Mouse (Mus musculus): ENCODE data around the gene Cask. TPM values are rescaled to one million over a fixed set of nuclear protein-coding genes. Genes with fewer than 3 reads are reported as not detected.
A peak's percentile ranks its signal among the peaks of the same experiment; 100 is the strongest.

Gene Cask
- 17.8 and 18.9 TPM in 2 replicates for polyA plus RNA-seq (2016; fragmentation: Nextera tagmentation; extraction: Ambion mirVana)

- 66% methylated on average over 4 of the region's 4 CpGs for WGBS
- H3K36me3 ChIP-seq (replicated peaks), result no peaks in the 10 kb centered on the region
- H3K27ac ChIP-seq, result no peak within 1 kb of the TSS
- H3K27me3 ChIP-seq, result no peaks in the 10 kb centered on the region
- H3K4me1 ChIP-seq, result no peaks in the 10 kb centered on the region
- no peak within 1 kb of the TSS for H3K9ac ChIP-seq
- no peaks in the 10 kb centered on the region for H3K9me3 ChIP-seq
- no peak within 1 kb of the TSS for H3K4me3 ChIP-seq (replicated peaks)
- ATAC-seq (ENCODE audit: low FRiP score), result no peak
- no peak within 1 kb of the TSS for H3K4me2 ChIP-seq
These were observed at the start of gene Cask for GRCm38 (mm10) chrX:13851285-13851684. Gene Cask (minus strand): TSS chrX:13851367.

- 86% methylated on average over 2 of the region's 2 CpGs for WGBS
These were observed 38.8 kb upstream of the Cask start for GRCm38 (mm10) chrX:13889976-13890375.

GRCm38 (mm10) chrX:13884348-13884747 lies 33.2 kb upstream of the Cask start:
- ATAC-seq (ENCODE audit: low FRiP score), result no peak

More at GRCm38 (mm10) chrX:13889976-13890375, 38.8 kb upstream of the Cask start:
- H3K4me1 ChIP-seq, result no peaks in the 10 kb centered on the region
- no peaks in the 10 kb centered on the region for H3K9me3 ChIP-seq
- ATAC-seq (ENCODE audit: low FRiP score), result no peak
- no peaks in the 10 kb centered on the region for H3K36me3 ChIP-seq (replicated peaks)
- H3K4me2 ChIP-seq, result no peak overlapping the region
- H3K9ac ChIP-seq, result no peak overlapping the region
- no peak overlapping the region for H3K27ac ChIP-seq
- no peak overlapping the region for H3K4me3 ChIP-seq (replicated peaks)
- no peaks in the 10 kb centered on the region for H3K27me3 ChIP-seq

GRCm38 (mm10) chrX:13881969-13882368 lies 30.8 kb upstream of the Cask start:
- Histone ChIP-seq H3K27ac (no peak overlapping the region), H3K27me3 (no peaks in the 10 kb centered on the region), H3K4me1 (no peaks in the 10 kb centered on the region), H3K4me3 (replicated peaks) (no peak overlapping the region), H3K36me3 (replicated peaks) (no peaks in the 10 kb centered on the region), H3K9ac (no peak overlapping the region), H3K9me3 (no peaks in the 10 kb centered on the region), H3K4me2 (no peak overlapping the region)
- ATAC-seq (ENCODE audit: low FRiP score), result no peak
- 17% methylated on average over 6 of the region's 6 CpGs for WGBS

More at GRCm38 (mm10) chrX:13884348-13884747, 33.2 kb upstream of the Cask start:
- 79% methylated on average over 1 of the region's 1 CpGs for WGBS
- H3K36me3 ChIP-seq (replicated peaks), result no peaks in the 10 kb centered on the region
- no peaks in the 10 kb centered on the region for H3K4me1 ChIP-seq
- no peaks in the 10 kb centered on the region for H3K27me3 ChIP-seq
- H3K9ac ChIP-seq, result no peak overlapping the region
- no peak overlapping the region for H3K4me2 ChIP-seq
- H3K27ac ChIP-seq, result no peak overlapping the region
- no peak overlapping the region for H3K4me3 ChIP-seq (replicated peaks)
- H3K9me3 ChIP-seq, result no peaks in the 10 kb centered on the region

- Histone ChIP-seq H3K4me3 (replicated peaks) (no peak overlapping the region), H3K9me3 (no peaks in the 10 kb centered on the region), H3K4me1 (no peaks in the 10 kb centered on the region), H3K27ac (no peak overlapping the region), H3K27me3 (no peaks in the 10 kb centered on the region), H3K9ac (no peak overlapping the region), H3K36me3 (replicated peaks) (no peaks in the 10 kb centered on the region), H3K4me2 (no peak overlapping the region)
- no peak for ATAC-seq (ENCODE audit: low FRiP score)
- 85% methylated on average over 4 of the region's 4 CpGs for WGBS
These were observed 9.0 kb upstream of the Cask start for GRCm38 (mm10) chrX:13860145-13860544.

- Histone ChIP-seq H3K27ac (no peak overlapping the region), H3K36me3 (replicated peaks) (no peaks in the 10 kb centered on the region), H3K4me2 (no peak overlapping the region), H3K4me1 (no peaks in the 10 kb centered on the region), H3K9ac (no peak overlapping the region), H3K9me3 (no peaks in the 10 kb centered on the region), H3K4me3 (replicated peaks) (no peak overlapping the region), H3K27me3 (no peaks in the 10 kb centered on the region)
- 83% methylated on average over 9 of the region's 9 CpGs for WGBS
- ATAC-seq (ENCODE audit: low FRiP score), result no peak
These were observed 7.9 kb upstream of the Cask start for GRCm38 (mm10) chrX:13859051-13859450.

- Histone ChIP-seq H3K36me3 (replicated peaks) (no peaks in the 10 kb centered on the region), H3K4me1 (no peaks in the 10 kb centered on the region), H3K4me3 (replicated peaks) (no peak overlapping the region), H3K9me3 (no peaks in the 10 kb centered on the region), H3K27ac (no peak overlapping the region), H3K27me3 (no peaks in the 10 kb centered on the region), H3K4me2 (no peak overlapping the region), H3K9ac (no peak overlapping the region)
- ATAC-seq (ENCODE audit: low FRiP score), result no peak
- 91% methylated on average over 1 of the region's 1 CpGs for WGBS
These were observed 2.7 kb downstream of the Cask start for GRCm38 (mm10) chrX:13848473-13848872.

GRCm38 (mm10) chrX:13847502-13847851 lies 3.7 kb downstream of the Cask start:
- H3K4me1 ChIP-seq, result no peaks in the 10 kb centered on the region
- peak overlapping the region; percentile 43; the same call in 1 of the 2 replicates for H3K9ac ChIP-seq
- peak overlapping the region; percentile 56 for H3K4me3 ChIP-seq (replicated peaks)
- peak overlapping the region; percentile 49 for H3K4me2 ChIP-seq
- 24% methylated on average over 7 of the region's 7 CpGs for WGBS
- ATAC-seq (ENCODE audit: low FRiP score), result peak; percentile 47; the same call in 1 of the 2 replicates
- H3K9me3 ChIP-seq, result no peaks in the 10 kb centered on the region
- H3K27me3 ChIP-seq, result no peaks in the 10 kb centered on the region
- no peaks in the 10 kb centered on the region for H3K36me3 ChIP-seq (replicated peaks)
- peak overlapping the region; percentile 84 for H3K27ac ChIP-seq

GRCm38 (mm10) chrX:13846653-13847501 lies 4.3 kb downstream of the Cask start:
- peak; percentile 93 for ATAC-seq (ENCODE audit: low FRiP score)
- peak overlapping the region; percentile 56 for H3K4me3 ChIP-seq (replicated peaks)
- WGBS, result 19% methylated on average over 45 of the region's 59 CpGs

GRCm38 (mm10) chrX:13845858-13846652 lies 5.1 kb downstream of the Cask start:
- peak overlapping the region; percentile 75 for H3K9ac ChIP-seq
- no peaks in the 10 kb centered on the region for H3K4me1 ChIP-seq
- no peaks in the 10 kb centered on the region for H3K27me3 ChIP-seq
- H3K36me3 ChIP-seq (replicated peaks), result no peaks in the 10 kb centered on the region
- H3K4me2 ChIP-seq, result peak overlapping the region; percentile 49
- peak overlapping the region; percentile 93 for H3K27ac ChIP-seq
- peak; percentile 67 for ATAC-seq (ENCODE audit: low FRiP score)
- peak overlapping the region; percentile 56 for H3K4me3 ChIP-seq (replicated peaks)
- no peaks in the 10 kb centered on the region for H3K9me3 ChIP-seq
- 20% methylated on average over 41 of the region's 100 CpGs for WGBS

More at GRCm38 (mm10) chrX:13846653-13847501, 4.3 kb downstream of the Cask start:
- Histone ChIP-seq H3K27me3 (no peaks in the 10 kb centered on the region), H3K27ac (peak overlapping the region; percentile 93), H3K4me1 (no peaks in the 10 kb centered on the region), H3K36me3 (replicated peaks) (no peaks in the 10 kb centered on the region), H3K9ac (peak overlapping the region; percentile 75), H3K9me3 (no peaks in the 10 kb centered on the region), H3K4me2 (peak overlapping the region; percentile 49)

- Histone ChIP-seq H3K4me3 (replicated peaks) (peak overlapping the region; percentile 56), H3K27me3 (no peaks in the 10 kb centered on the region), H3K27ac (peak overlapping the region; percentile 93), H3K4me1 (no peaks in the 10 kb centered on the region), H3K9me3 (no peaks in the 10 kb centered on the region), H3K4me2 (peak overlapping the region; percentile 49), H3K36me3 (replicated peaks) (no peaks in the 10 kb centered on the region), H3K9ac (peak overlapping the region; percentile 75)
- 0 out of 2 replicates have a peak, but pooled peaks have one; percentile 1 for ATAC-seq (ENCODE audit: low FRiP score)
- 15% methylated on average over 22 of the region's 22 CpGs for WGBS
These were observed 5.9 kb downstream of the Cask start for GRCm38 (mm10) chrX:13845141-13845857.

- no peak overlapping the region for H3K27ac ChIP-seq
- no peaks in the 10 kb centered on the region for H3K27me3 ChIP-seq
- ATAC-seq (ENCODE audit: low FRiP score), result no peak
- H3K4me2 ChIP-seq, result no peak overlapping the region
- H3K9ac ChIP-seq, result no peak overlapping the region
- no peaks in the 10 kb centered on the region for H3K4me1 ChIP-seq
- no peaks in the 10 kb centered on the region for H3K9me3 ChIP-seq
- WGBS, result 81% methylated on average over 1 of the region's 1 CpGs
- no peaks in the 10 kb centered on the region for H3K36me3 ChIP-seq (replicated peaks)
- no peak overlapping the region for H3K4me3 ChIP-seq (replicated peaks)
These were observed 28.4 kb downstream of the Cask start for GRCm38 (mm10) chrX:13822792-13823191.

Measured in forebrain, embryonic 12.5 days (tissue).